Mouse (Mus musculus) liver (tissue): ENCODE results near the gene Rab11fip3.

Experiments
- DNase-seq: peaks from one replicate; pipeline ENCODE4 v3.0.0-alpha.2; 2020; ENCODE audit warnings: mixed read lengths

The Rab11fip3 gene

GRCm38 (mm10) chr17:26028261-26028660, 41.1 kb downstream of the Rab11fip3 start:
- DNase-seq, result no peak

GRCm38 (mm10) chr17:26024674-26025073, 44.7 kb downstream of the Rab11fip3 start:
- no peak for DNase-seq

- DNase-seq, result no peak
Observed at GRCm38 (mm10) chr17:26023966-26024365, 45.4 kb downstream of the Rab11fip3 start.

GRCm38 (mm10) chr17:26023181-26023580, 46.2 kb downstream of the Rab11fip3 start:
- no peak for DNase-seq

GRCm38 (mm10) chr17:26021728-26022341, 47.5 kb downstream of the Rab11fip3 start:
- DNase-seq, result peak; percentile 54

GRCm38 (mm10) chr17:26020848-26021347, 48.5 kb downstream of the Rab11fip3 start:
- no peak for DNase-seq

- DNase-seq, result no peak
Observed at GRCm38 (mm10) chr17:26018388-26018787, 51.0 kb downstream of the Rab11fip3 start.

GRCm38 (mm10) chr17:26017949-26018348, 51.4 kb downstream of the Rab11fip3 start:
- no peak for DNase-seq

GRCm38 (mm10) chr17:26017021-26017420, 52.3 kb downstream of the Rab11fip3 start:
- no peak for DNase-seq

- no peak for DNase-seq
Observed at GRCm38 (mm10) chr17:26013711-26014110, 55.6 kb downstream of the Rab11fip3 start.

GRCm38 (mm10) chr17:26011841-26012460, 57.4 kb downstream of the Rab11fip3 start:
- peak; percentile 88 for DNase-seq

- peak; percentile 85 for DNase-seq
Observed at GRCm38 (mm10) chr17:26009540-26009939, 59.8 kb downstream of the Rab11fip3 start.

- no peak for DNase-seq
Observed at GRCm38 (mm10) chr17:26008787-26009186, 60.6 kb downstream of the Rab11fip3 start.

- no peak for DNase-seq
Observed at GRCm38 (mm10) chr17:26008331-26008730, 61.0 kb downstream of the Rab11fip3 start.

GRCm38 (mm10) chr17:26007646-26008045, 61.7 kb downstream of the Rab11fip3 start:
- no peak for DNase-seq

GRCm38 (mm10) chr17:26005731-26006450, 63.5 kb downstream of the Rab11fip3 start:
- no peak for DNase-seq

- DNase-seq, result no peak
Observed at GRCm38 (mm10) chr17:26004711-26005110, 64.6 kb downstream of the Rab11fip3 start.

- DNase-seq, result no peak
Observed at GRCm38 (mm10) chr17:26003864-26004263, 65.5 kb downstream of the Rab11fip3 start.

GRCm38 (mm10) chr17:25998425-25998824, 70.9 kb downstream of the Rab11fip3 start:
- DNase-seq, result no peak

- DNase-seq, result no peak
Observed at GRCm38 (mm10) chr17:25993489-25993888, 75.9 kb downstream of the Rab11fip3 start.

GRCm38 (mm10) chr17:25992274-25992673, 77.1 kb downstream of the Rab11fip3 start:
- no peak for DNase-seq

- DNase-seq, result no peak
Observed at GRCm38 (mm10) chr17:25990331-25990730, 79.0 kb downstream of the Rab11fip3 start.
